In genomic region chr10:119004426-119004825, GRCm38 (mm10) we compare ENCODE assay signal across 25 mouse cellular contexts.
"Had no signal": no experiment of that assay in that cellular context is flagged by ENCODE, and none has a peak within 500 bp of the region (broad histone marks: within the 10 kb centered on the region; RNA-seq: fewer than 3 reads in every experiment).

No protein-coding gene starts in this region.

- H3K4me1 ChIP-seq: kidney, embryonic 15.5 days; megakaryocyte, embryonic 14.5 days; midbrain, embryonic 12.5 days; midbrain, embryonic 15.5 days; neural tube, embryonic 12.5 days had no signal

- DNase-seq: kidney, adult 11 months; kidney, adult 8-10 months; kidney, postnatal 10 days; kidney, postnatal 36 days; layer of hippocampus, postnatal 36 days; left cerebral cortex, postnatal 4 days; liver, postnatal 0 days; lung, embryonic 14.5 days; retina, postnatal 1 day; right cerebral cortex, postnatal 4 days; spleen, adult 18-20 months; thymus, adult 2 months; thymus, postnatal 14 days had no signal

- ATAC-seq: midbrain, embryonic 15.5 days had no signal

- H3K4me2 ChIP-seq: kidney, embryonic 15.5 days; limb, embryonic 12.5 days; limb, embryonic 15.5 days; liver, embryonic 11.5 days; lung, embryonic 14.5 days; midbrain, embryonic 12.5 days; midbrain, embryonic 15.5 days; neural tube, embryonic 12.5 days; neural tube, embryonic 15.5 days; stomach, embryonic 15.5 days had no signal

- H3K9ac ChIP-seq: kidney, embryonic 15.5 days; limb, embryonic 12.5 days; limb, embryonic 15.5 days; liver, embryonic 14.5 days; liver, postnatal 0 days; lung, embryonic 14.5 days; midbrain, embryonic 12.5 days; midbrain, embryonic 15.5 days; neural tube, embryonic 12.5 days; neural tube, embryonic 15.5 days; stomach, embryonic 15.5 days had no signal

- H3K27me3 ChIP-seq: kidney, embryonic 15.5 days; limb, embryonic 12.5 days; limb, embryonic 15.5 days; midbrain, embryonic 12.5 days; midbrain, embryonic 15.5 days; neural tube, embryonic 12.5 days; neural tube, embryonic 15.5 days; stomach, embryonic 15.5 days had no signal

- H3K27ac ChIP-seq: kidney, embryonic 15.5 days; limb, embryonic 12.5 days; limb, embryonic 15.5 days; liver, embryonic 14.5 days; macrophage; midbrain, embryonic 12.5 days; midbrain, embryonic 15.5 days; neural tube, embryonic 12.5 days; neural tube, embryonic 15.5 days; stomach, embryonic 15.5 days had no signal

- H3K36me3 ChIP-seq: kidney, embryonic 15.5 days; limb, embryonic 12.5 days; limb, embryonic 15.5 days; midbrain, embryonic 12.5 days; midbrain, embryonic 15.5 days; neural tube, embryonic 12.5 days; neural tube, embryonic 15.5 days; stomach, embryonic 15.5 days had no signal

- H3K9me3 ChIP-seq: kidney, embryonic 15.5 days; limb, embryonic 12.5 days; limb, embryonic 15.5 days; megakaryocyte, embryonic 14.5 days; midbrain, embryonic 12.5 days; midbrain, embryonic 15.5 days; neural tube, embryonic 12.5 days; neural tube, embryonic 15.5 days; stomach, embryonic 15.5 days had no signal

- H3K4me3 ChIP-seq: kidney, embryonic 15.5 days; limb, embryonic 12.5 days; limb, embryonic 15.5 days; megakaryocyte, embryonic 14.5 days; midbrain, embryonic 12.5 days; midbrain, embryonic 15.5 days; neural tube, embryonic 12.5 days; neural tube, embryonic 15.5 days; stomach, embryonic 15.5 days had no signal
